Mouse (Mus musculus): Measurements from ENCODE around the gene Golgb1.

- no peak for TF ChIP-seq CTCF (IDR thresholded peaks at IDR 0.05; ENCODE audit: low read depth, low read length)
- TF ChIP-seq POLR2A (IDR thresholded peaks at IDR 0.05; ENCODE audit: borderline replicate concordance, low read depth, low read length) = no peak
Observed at GRCm38 (mm10) chr16:36869442-36869841, 5.5 kb upstream of the Golgb1 start.
